Mouse (Mus musculus) thymus, adult 2 months (tissue): ENCODE data around the gene Aunip.

Source experiments
- CTCF ChIP-seq: fragments of 200-500 bp; IDR thresholded peaks from 2 replicates; pipeline ENCODE4 v1.5.1; 2012; ENCODE audit warnings: mild to moderate bottlenecking, control low read depth, low read length, moderate library complexity, borderline replicate concordance; ENCODE audit not compliant: control insufficient read depth, poor library complexity, insufficient read depth; ENCODE audit errors: extremely low read depth
- POLR2A ChIP-seq: fragments of 200-500 bp; IDR thresholded peaks from 2 replicates; pipeline ENCODE4 v1.6.1; 2012; ENCODE audit warnings: mild to moderate bottlenecking, low read length, control low read depth, moderate library complexity; ENCODE audit not compliant: control insufficient read depth, poor library complexity, insufficient read depth; ENCODE audit errors: extremely low read depth

- TF ChIP-seq CTCF: no peak
- no peak for TF ChIP-seq POLR2A
These were observed 46.9 kb downstream of the Aunip start for GRCm38 (mm10) chr4:134557626-134558249.
